ENCODE assay signal across 8 mouse cellular contexts in the genomic region with DNA sequence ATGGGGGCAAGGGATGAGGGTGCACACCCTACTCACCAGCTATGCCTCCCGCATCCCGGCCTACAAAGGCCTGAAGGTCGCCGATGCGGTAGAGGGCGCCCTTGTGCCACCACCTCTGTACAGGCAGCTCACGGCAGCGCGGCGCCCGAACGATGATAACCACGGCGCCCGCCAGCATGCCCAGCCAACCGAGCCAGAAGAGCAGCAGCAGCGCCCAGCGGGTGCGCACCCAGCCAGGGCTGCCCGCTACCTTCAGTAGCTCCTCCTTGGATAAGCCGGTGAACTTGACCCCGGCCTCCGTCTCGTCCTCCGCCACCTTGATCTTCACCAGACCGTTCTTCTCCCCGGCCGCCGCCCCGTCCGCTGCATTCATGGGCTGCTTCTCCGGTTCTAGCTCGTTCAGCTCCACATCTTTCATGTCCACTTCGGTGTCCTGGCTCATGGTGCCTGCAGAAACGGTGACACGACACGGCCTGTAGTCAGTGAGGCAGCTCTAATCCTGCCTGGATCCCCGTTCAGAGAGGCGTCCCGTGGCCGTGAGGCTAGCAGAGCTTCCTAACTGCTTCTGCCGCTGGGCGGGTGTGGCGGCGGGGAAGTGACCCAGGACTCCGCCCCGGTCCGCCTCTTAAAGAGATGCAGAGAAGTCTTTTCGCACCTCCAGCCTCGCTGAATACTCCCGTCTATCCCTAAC. TPM values are rescaled to one million over a fixed set of nuclear protein-coding genes. Genes with fewer than 3 reads are reported as not detected.
DNase-seq lines count a peak whose midpoint lies in the region; ATAC-seq and TF ChIP-seq lines count a peak whose summit lies in the region.

No protein-coding gene starts in this region.

- peak; percentile 100 for TF ChIP-seq POLR2A in embryonic fibroblast, embryonic 13.5 days (IDR thresholded peaks at IDR 0.05; ENCODE audit: low read depth, low read length)

- DNase-seq in A20 (ENCODE audit: low read depth, low spot score) = peak; percentile 96
- peak; percentile 95 for DNase-seq in brain, adult 2 months (ENCODE audit: low read depth, low spot score)
- peak; percentile 97 for DNase-seq in liver
- DNase-seq in monocyte, adult 2 months (ENCODE audit: low read depth in 1 of 2, low spot score in 2 of 2) = peak; percentile 73 to 85
- peak; percentile 94 to 97 for DNase-seq in spleen, postnatal 14 days (ENCODE audit: low spot score in 2 of 2)

- H3K27ac ChIP-seq in embryonic fibroblast, embryonic 13.5 days (ENCODE audit: insufficient read depth, low read length) = peak overlapping the region; percentile 87
- peak overlapping the region; percentile 88 for H3K27ac ChIP-seq in heart, embryonic 11.5 days (ENCODE audit: low read depth, low read length)
- peak overlapping the region; percentile 94 for H3K27ac ChIP-seq in kidney, embryonic 16.5 days (ENCODE audit: low read length)

- H3K9ac ChIP-seq in heart, embryonic 11.5 days (ENCODE audit: low read depth, low read length) = peak overlapping the region; percentile 90
- H3K9ac ChIP-seq in kidney, embryonic 16.5 days (replicated peaks; ENCODE audit: low read length) = peak overlapping the region; percentile 78

- WGBS in heart, embryonic 11.5 days (ENCODE audit: insufficient replicate concordance) = under 1% methylated on average over 51 of the region's 51 CpGs
- under 1% methylated on average over 51 of the region's 51 CpGs for WGBS in kidney, embryonic 16.5 days

- no peaks in the 10 kb centered on the region for H3K27me3 ChIP-seq in heart, embryonic 11.5 days (ENCODE audit: control insufficient read depth, insufficient read depth, low read length)
- H3K27me3 ChIP-seq in kidney, embryonic 16.5 days (ENCODE audit: insufficient read depth, low read length) = no peaks in the 10 kb centered on the region

- peaks cover 25% of the 10 kb centered on the region for H3K36me3 ChIP-seq in heart, embryonic 11.5 days (ENCODE audit: control insufficient read depth, insufficient read depth, low read length)
- peaks cover 27% of the 10 kb centered on the region for H3K36me3 ChIP-seq in kidney, embryonic 16.5 days (ENCODE audit: insufficient read depth, low read length)

- TF ChIP-seq CTCF in embryonic fibroblast, embryonic 13.5 days (IDR thresholded peaks at IDR 0.05; ENCODE audit: borderline replicate concordance, insufficient read depth, low read length) = peak; percentile 82; the same call in 1 of the 2 replicates

- peaks cover 7% of the 10 kb centered on the region; the same call in 1 of the 2 replicates for H3K4me1 ChIP-seq in embryonic fibroblast, embryonic 13.5 days (ENCODE audit: control insufficient read depth, insufficient read depth, low read length)
- H3K4me1 ChIP-seq in heart, embryonic 11.5 days (ENCODE audit: control insufficient read depth, insufficient read depth, low read length) = peaks cover 17% of the 10 kb centered on the region
- peaks cover 33% of the 10 kb centered on the region for H3K4me1 ChIP-seq in kidney, embryonic 16.5 days (ENCODE audit: insufficient read depth, low read length)

- H3K4me2 ChIP-seq in heart, embryonic 11.5 days = peak overlapping the region; percentile 68
- peak overlapping the region; percentile 73 for H3K4me2 ChIP-seq in kidney, embryonic 16.5 days (replicated peaks; ENCODE audit: low read depth, low read length)

- no peaks in the 10 kb centered on the region for H3K9me3 ChIP-seq in heart, embryonic 11.5 days (replicated peaks; ENCODE audit: control insufficient read depth, low read length)
- H3K9me3 ChIP-seq in kidney, embryonic 16.5 days (ENCODE audit: low read length) = no peaks in the 10 kb centered on the region

- H3K4me3 ChIP-seq in embryonic fibroblast, embryonic 13.5 days (ENCODE audit: insufficient read depth, low read length) = peak overlapping the region; percentile 80
- peak overlapping the region; percentile 72 for H3K4me3 ChIP-seq in heart, embryonic 11.5 days (ENCODE audit: low read depth, low read length)
- H3K4me3 ChIP-seq in kidney, embryonic 16.5 days (ENCODE audit: low read length) = peak overlapping the region; percentile 80

- peak; percentile 91 for ATAC-seq in heart, embryonic 11.5 days (replicated peaks; ENCODE audit: insufficient number of reproducible peaks, low FRiP score, low TSS enrichment)
- peak; percentile 94 for ATAC-seq in kidney, embryonic 16.5 days (ENCODE audit: low FRiP score, low TSS enrichment)

RNA-seq across cellular contexts. Expression of gene Slc3a2, which starts 9.7 kb away (rescaled TPM):
- 203 and 309 TPM in 2 replicates for polyA plus RNA-seq in embryonic fibroblast, embryonic 13.5 days (2011; ENCODE audit: insufficient read length, low read depth, missing spikeins)
- 82.6 and 87.8 TPM in 2 replicates for polyA plus RNA-seq in heart, embryonic 11.5 days (2014; fragmentation: Nextera tagmentation; extraction: Ambion mirVana)
- polyA plus RNA-seq in kidney, embryonic 16.5 days (2015; fragmentation: Nextera tagmentation; extraction: Ambion mirVana) = 141 and 146 TPM in 2 replicates

RNA-seq across cellular contexts. Expression of gene Wdr74, which starts 22.2 kb away (rescaled TPM):
- 46.5 and 52.3 TPM in 2 replicates for polyA plus RNA-seq in embryonic fibroblast, embryonic 13.5 days (2011; ENCODE audit: insufficient read length, low read depth, missing spikeins)
- polyA plus RNA-seq in heart, embryonic 11.5 days (2014; fragmentation: Nextera tagmentation; extraction: Ambion mirVana) = 56.4 and 58.8 TPM in 2 replicates
- polyA plus RNA-seq in kidney, embryonic 16.5 days (2015; fragmentation: Nextera tagmentation; extraction: Ambion mirVana) = 101 and 108 TPM in 2 replicates

RNA-seq across cellular contexts. Expression of gene 1700092M07Rik, which starts 27.1 kb away (rescaled TPM):
- not detected in 2 replicates for polyA plus RNA-seq in embryonic fibroblast, embryonic 13.5 days (2011; ENCODE audit: insufficient read length, low read depth, missing spikeins)
- 0.99 and 2.2 TPM in 2 replicates for polyA plus RNA-seq in heart, embryonic 11.5 days (2014; fragmentation: Nextera tagmentation; extraction: Ambion mirVana)
- 1.9 and 2.0 TPM in 2 replicates for polyA plus RNA-seq in kidney, embryonic 16.5 days (2015; fragmentation: Nextera tagmentation; extraction: Ambion mirVana)

RNA-seq across cellular contexts. Expression of gene Stx5a, which starts 27.8 kb away (rescaled TPM):
- polyA plus RNA-seq in embryonic fibroblast, embryonic 13.5 days (2011; ENCODE audit: insufficient read length, low read depth, missing spikeins) = 97.6 and 114 TPM in 2 replicates
- 82.2 and 85.1 TPM in 2 replicates for polyA plus RNA-seq in heart, embryonic 11.5 days (2014; fragmentation: Nextera tagmentation; extraction: Ambion mirVana)
- 150 and 154 TPM in 2 replicates for polyA plus RNA-seq in kidney, embryonic 16.5 days (2015; fragmentation: Nextera tagmentation; extraction: Ambion mirVana)

RNA-seq across cellular contexts. Expression of gene Nxf1, which starts 43.4 kb away (rescaled TPM):
- 172 and 183 TPM in 2 replicates for polyA plus RNA-seq in embryonic fibroblast, embryonic 13.5 days (2011; ENCODE audit: insufficient read length, low read depth, missing spikeins)
- polyA plus RNA-seq in heart, embryonic 11.5 days (2014; fragmentation: Nextera tagmentation; extraction: Ambion mirVana) = 126 and 138 TPM in 2 replicates
- polyA plus RNA-seq in kidney, embryonic 16.5 days (2015; fragmentation: Nextera tagmentation; extraction: Ambion mirVana) = 213 and 218 TPM in 2 replicates

Comparison
In these comparisons a context has a peak if more than half of its experiments do, and no peak if none do; other contexts are left out.
1. Peak in every context shown above with its lines: DNase-seq, ATAC-seq, H3K4me3 ChIP-seq and H3K27ac ChIP-seq.